Mouse (Mus musculus): ENCODE measurements around the gene Grk1.

The Grk1 gene

GRCm38 (mm10) chr8:13428156-13428555 lies 23.3 kb downstream of the Grk1 start:
- DNase-seq (ENCODE audit: low spot score) = no peak

GRCm38 (mm10) chr8:13430412-13430811 lies 25.5 kb downstream of the Grk1 start:
- DNase-seq (ENCODE audit: low spot score) = no peak

- no peak for DNase-seq (ENCODE audit: low spot score)
Observed at GRCm38 (mm10) chr8:13430866-13431265, 26.0 kb downstream of the Grk1 start.

- DNase-seq (ENCODE audit: low spot score) = no peak
Observed at GRCm38 (mm10) chr8:13433130-13433529, 28.2 kb downstream of the Grk1 start.

GRCm38 (mm10) chr8:13434889-13435288 lies 30.0 kb downstream of the Grk1 start, which contains the start of gene Tmem255b:
Gene Tmem255b (plus strand): TSS chr8:13435189.
- no peak for DNase-seq (ENCODE audit: low spot score)

- no peak for DNase-seq (ENCODE audit: low spot score)
Observed at GRCm38 (mm10) chr8:13436052-13436451, 31.2 kb downstream of the Grk1 start.

- no peak for DNase-seq (ENCODE audit: low spot score)
Observed at GRCm38 (mm10) chr8:13437531-13437930, 32.6 kb downstream of the Grk1 start.

GRCm38 (mm10) chr8:13442152-13442551 lies 37.3 kb downstream of the Grk1 start:
- no peak for DNase-seq (ENCODE audit: low spot score)

GRCm38 (mm10) chr8:13446456-13446855 lies 41.6 kb downstream of the Grk1 start:
- no peak for DNase-seq (ENCODE audit: low spot score)

GRCm38 (mm10) chr8:13448145-13448544 lies 43.3 kb downstream of the Grk1 start:
- DNase-seq (ENCODE audit: low spot score) = peak; percentile 29

GRCm38 (mm10) chr8:13451747-13452277 lies 46.9 kb downstream of the Grk1 start:
- peak; percentile 18 for DNase-seq (ENCODE audit: low spot score)

- no peak for DNase-seq (ENCODE audit: low spot score)
Observed at GRCm38 (mm10) chr8:13454341-13455113, 49.6 kb downstream of the Grk1 start.

- peak; percentile 13 for DNase-seq (ENCODE audit: low spot score)
Observed at GRCm38 (mm10) chr8:13455295-13455694, 50.4 kb downstream of the Grk1 start.

GRCm38 (mm10) chr8:13459431-13459830 lies 54.5 kb downstream of the Grk1 start:
- DNase-seq (ENCODE audit: low spot score) = no peak

GRCm38 (mm10) chr8:13461085-13461765 lies 56.3 kb downstream of the Grk1 start:
- no peak for DNase-seq (ENCODE audit: low spot score)

GRCm38 (mm10) chr8:13461843-13462242 lies 57.0 kb downstream of the Grk1 start:
- peak; percentile 43 for DNase-seq (ENCODE audit: low spot score)

- no peak for DNase-seq (ENCODE audit: low spot score)
Observed at GRCm38 (mm10) chr8:13462392-13462791, 57.5 kb downstream of the Grk1 start.

GRCm38 (mm10) chr8:13465324-13465723 lies 60.4 kb downstream of the Grk1 start:
- no peak for DNase-seq (ENCODE audit: low spot score)

- no peak for DNase-seq (ENCODE audit: low spot score)
Observed at GRCm38 (mm10) chr8:13466989-13467388, 62.1 kb downstream of the Grk1 start.

GRCm38 (mm10) chr8:13468737-13469136 lies 63.9 kb downstream of the Grk1 start:
- DNase-seq (ENCODE audit: low spot score) = no peak

GRCm38 (mm10) chr8:13471484-13471883 lies 66.6 kb downstream of the Grk1 start:
- no peak for DNase-seq (ENCODE audit: low spot score)

Data from yolk sac, embryonic 10.5 days (tissue).